Mouse (Mus musculus) spleen, embryonic (tissue): ENCODE data around the gene S1pr2.

Source experiments
- CTCF ChIA-PET: fragments of 350-600 bp; sonication (Branson Sonifier 250); formaldehyde crosslinking; loops from one replicate; lab custom pipeline; 2022; lab: Charles Lee

The S1pr2 gene

DNA sequence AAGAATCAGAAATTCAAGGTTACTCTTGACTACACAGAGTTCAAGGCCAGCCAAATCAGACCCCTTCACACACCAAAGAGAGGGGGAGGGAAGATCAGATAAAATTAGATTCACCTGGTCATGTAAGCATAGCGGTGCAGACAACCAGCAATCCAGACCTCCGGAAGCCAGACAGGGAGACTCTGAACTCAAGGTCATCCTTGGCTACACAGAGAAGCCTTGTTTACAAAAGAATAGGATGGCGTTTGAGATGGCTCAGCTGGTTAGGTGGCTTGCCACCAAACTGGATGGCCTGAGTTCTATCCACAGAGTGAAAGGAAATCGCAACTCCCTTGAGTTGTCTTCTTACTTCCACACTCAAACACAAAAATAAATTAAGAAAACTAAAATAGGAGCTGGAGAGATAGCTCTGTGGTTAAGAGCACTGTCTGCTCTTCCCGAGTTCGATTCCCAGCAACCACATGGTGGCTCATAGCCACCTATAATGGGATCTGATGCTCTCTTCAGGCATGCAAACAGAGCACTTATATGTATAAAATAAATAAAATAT is 25.1 kb upstream of the S1pr2 start:
- CTCF ChIA-PET, result interaction anchor here (0.7 to 0.9 kb wide), 2 partner anchors 49 to 86 kb away, joined by 3 to 4 read pairs; no protein-coding TSS in a partner anchor

DNA sequence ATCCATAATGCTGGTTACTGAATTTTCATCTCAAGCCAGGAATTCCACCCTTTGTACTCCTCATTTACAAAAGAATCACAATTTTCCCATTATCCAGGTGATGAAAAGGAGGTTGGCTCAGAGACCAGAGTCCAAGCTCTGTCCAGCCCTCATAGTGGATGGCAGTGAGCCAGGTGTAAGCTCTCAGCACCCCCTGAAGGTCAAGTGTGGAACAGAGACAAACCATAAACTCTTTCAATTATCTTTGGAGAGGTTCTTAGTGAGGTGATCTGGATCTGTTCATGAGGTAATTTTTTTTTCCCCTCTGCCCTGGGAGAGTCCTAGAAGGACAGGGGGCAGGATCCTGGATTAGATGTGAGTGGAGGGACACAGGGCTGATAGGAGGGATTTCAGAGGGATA is 24.2 kb upstream of the S1pr2 start:
- CTCF ChIA-PET, result interaction anchor here (0.7 to 0.9 kb wide), 2 partner anchors 48 to 85 kb away, joined by 3 to 4 read pairs; no protein-coding TSS in a partner anchor

DNA sequence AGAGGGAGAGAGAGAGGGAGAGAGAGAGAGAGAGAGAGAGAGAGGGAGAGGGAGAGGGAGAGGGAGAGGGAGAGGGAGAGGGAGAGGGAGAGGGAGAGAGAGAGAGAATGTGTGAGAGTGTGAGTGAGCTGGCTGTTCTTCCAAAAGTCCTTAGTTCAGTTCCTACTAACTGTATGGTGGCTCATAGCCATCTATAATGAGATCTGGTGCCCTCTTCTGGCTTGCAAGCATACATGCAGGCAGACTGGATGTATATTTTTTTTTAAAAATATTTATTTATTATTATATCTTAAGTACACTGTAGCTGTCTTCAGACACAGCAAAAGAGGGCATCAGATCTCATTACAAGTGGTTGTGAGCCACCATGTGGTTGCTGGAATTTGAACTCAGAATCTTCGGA is 21.8 kb upstream of the S1pr2 start:
- CTCF ChIA-PET, result interaction anchor here (0.6 to 1.5 kb wide), 3 partner anchors 14 to 862 kb away, joined by 5 to 14 read pairs (median 7); no protein-coding TSS in a partner anchor

DNA sequence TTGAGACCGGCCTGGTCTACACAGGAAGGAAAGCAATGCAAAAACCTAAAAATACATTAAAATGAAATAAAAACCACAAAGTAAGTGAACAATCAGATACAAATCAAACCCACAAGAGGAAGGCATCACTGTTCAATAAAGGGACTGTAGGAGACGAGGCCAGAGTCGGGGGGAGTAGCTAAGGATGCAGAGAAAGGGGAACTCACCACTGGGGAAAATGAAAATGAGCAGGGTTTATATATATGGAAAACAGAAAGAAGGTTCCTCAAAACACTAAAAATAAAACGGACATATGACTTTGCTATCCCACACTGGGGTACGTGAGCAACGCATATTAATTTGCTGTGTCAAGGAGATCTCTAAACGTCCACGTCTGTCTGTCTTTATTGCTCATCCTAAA is 20.5 kb upstream of the S1pr2 start:
- CTCF ChIA-PET, result interaction anchor here (0.7 to 1.5 kb wide), 2 partner anchors 96 to 1512 kb away, joined by 4 to 5 read pairs; no protein-coding TSS in a partner anchor

DNA sequence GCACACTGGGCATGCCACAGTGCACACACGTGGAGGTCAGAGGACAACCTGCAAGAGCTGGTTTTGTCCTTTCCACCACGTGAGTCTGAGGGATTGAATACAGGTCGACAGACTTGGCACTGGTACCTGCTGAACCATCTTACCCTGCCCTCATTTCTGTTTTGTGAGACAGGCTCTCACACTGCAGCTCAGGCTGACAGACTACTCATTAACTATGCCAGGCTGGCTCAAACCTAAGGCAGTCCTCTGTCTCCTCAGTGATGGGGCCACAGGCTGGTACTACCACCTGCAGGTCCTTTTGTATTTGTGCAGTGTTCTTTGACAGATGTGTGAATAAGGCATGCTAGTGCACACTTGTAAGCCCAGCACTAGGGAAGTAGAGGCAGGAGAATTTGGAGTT is 18.5 kb upstream of the S1pr2 start:
- CTCF ChIA-PET, result no interaction called here

DNA sequence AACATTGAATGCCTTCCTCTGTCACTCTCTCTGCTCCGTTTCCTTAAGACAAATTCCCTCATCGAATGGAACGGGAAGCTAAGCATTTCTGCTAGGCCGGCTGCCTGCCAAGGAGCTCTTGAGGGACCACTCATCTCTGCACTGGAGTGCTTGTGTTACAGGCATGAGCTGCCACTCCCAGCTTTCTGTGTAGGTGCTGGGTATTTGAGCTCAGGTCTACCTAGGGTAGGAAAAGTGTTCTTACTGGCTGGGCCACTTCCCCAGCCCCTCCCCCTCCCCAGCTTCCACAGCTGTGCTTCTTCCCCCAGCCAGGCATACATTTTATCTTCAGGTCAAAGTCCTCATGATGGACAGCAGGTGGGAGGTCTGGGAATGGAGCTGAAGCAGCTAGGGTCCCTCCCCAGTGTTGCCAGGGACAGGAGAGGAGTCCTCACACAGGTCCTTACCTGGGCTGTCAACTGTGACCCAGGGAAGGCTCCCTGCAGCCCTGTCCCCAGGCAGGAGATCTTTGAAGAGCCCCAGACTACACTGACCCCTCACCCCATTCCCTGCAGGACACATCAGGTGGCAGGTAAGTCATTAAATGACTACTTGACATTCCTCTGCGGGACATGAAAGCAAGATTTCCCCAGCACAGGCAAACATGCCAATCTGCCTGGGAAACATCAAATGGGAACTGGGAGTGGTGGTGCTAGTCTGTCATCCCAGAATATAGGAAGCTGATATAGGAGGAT is 16.8 kb upstream of the S1pr2 start:
- CTCF ChIA-PET, result no interaction called here

DNA sequence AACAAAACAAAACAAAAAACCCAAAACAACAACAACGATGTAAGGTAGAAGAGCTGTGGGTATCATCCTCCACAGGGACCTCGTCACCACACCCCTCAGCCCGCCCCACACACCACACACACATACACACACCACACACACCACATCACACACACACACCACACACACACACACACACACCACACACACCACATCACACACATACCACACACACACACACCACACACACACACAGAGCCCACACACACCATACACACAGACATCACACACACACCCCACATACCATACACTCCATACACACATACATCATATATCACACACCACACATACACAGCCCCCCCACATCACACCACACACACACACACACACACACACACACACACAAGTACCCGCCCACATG is 15.0 kb upstream of the S1pr2 start:
- CTCF ChIA-PET, result no interaction called here

DNA sequence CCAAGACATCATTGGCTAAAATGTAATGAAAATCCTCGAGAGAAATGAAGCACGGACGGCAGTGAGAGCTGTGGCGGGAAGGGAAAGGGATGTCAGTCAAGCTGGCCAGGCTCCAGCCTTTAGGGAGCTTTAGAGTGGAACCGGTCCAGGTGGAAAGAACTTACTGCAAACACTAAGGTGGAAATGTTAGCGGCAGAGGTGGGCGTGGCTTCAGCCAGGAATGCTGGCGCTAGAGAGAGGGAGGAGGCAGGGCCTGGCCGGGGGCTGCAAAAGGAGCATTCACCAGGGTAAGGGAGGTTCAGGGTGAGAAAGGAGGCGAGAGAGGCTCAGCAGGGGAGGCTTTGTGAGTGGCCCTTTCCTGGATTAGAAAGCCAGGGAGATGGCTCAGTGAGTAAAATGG is 14.3 kb upstream of the S1pr2 start:
- CTCF ChIA-PET, result no interaction called here

DNA sequence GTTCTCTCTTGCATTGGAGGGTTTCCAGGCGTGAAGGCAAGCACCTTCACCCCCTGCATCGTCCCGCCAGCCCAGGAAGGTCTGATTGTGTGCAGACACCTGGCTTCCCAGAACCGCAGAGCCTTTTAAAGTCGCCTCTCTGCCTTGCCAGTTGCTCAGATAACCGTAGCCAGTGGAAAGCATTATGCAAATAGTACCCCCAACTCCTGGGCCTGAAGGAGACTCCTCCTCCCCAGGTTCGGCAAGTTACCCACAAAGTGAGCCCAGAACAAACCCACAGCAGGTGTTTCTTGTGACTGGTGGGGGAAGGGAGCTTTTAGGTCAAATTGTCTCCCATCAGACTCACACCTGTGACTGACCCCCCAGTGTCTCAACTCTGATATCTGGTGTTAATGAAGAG is 11.4 kb upstream of the S1pr2 start:
- CTCF ChIA-PET, result no interaction called here

DNA sequence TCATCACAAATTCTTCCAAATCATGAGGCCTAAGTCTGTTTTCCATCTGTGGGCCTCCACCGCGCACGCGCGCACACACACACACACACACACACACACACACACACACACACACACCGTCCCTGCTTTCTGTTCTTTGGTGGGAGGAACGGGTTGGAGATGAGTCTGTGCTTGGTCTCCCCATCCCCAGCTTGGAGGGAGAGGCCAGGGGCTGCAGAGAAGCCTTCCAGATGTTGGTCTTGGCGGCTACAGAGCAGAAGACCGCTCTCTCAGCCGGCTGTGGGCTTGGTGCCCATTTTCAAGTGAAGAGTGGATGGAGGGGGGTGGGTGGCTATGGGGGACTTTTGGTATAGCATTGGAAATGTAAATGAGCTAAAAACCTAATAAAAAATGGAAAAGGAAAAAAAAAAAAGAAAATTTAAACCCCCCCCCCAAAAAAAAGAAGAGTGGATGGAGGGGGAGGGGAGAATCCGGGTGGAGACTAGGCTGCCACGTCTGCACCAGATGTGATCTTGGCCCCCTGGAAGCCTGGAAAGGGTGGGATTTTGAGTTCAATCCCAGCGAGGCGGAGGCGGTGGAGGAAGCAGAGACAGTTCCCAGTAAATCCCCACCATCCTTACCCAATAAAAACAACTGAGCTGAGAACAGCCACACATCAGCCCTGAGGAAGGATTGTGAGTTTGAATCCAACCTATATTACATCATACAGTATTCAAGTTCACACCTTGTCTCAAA is 10.5 kb upstream of the S1pr2 start:
- CTCF ChIA-PET, result interaction anchor here (0.6 kb wide), 2 partner anchors 26 to 30 kb away, joined by 4 read pairs; no protein-coding TSS in a partner anchor

DNA sequence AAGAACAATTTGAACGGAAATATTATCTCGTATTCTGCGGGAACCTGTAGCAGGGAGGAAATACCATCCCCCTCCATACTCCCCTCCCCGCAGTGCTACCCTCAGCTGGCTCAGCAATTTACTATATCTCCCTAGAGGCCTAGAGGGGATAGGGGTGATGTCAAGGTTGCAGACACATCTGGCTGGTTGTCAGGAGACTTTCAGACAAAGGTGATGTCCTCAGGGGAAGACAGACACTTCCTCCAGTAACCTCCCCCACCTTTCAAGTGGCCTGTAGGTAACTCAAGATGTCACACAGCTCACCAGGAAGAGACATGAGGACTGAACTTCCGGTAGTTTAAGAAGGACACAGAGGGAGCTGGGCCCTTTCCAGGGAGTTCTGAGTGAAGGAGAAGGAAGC is 6.6 kb upstream of the S1pr2 start:
- CTCF ChIA-PET, result no interaction called here

DNA sequence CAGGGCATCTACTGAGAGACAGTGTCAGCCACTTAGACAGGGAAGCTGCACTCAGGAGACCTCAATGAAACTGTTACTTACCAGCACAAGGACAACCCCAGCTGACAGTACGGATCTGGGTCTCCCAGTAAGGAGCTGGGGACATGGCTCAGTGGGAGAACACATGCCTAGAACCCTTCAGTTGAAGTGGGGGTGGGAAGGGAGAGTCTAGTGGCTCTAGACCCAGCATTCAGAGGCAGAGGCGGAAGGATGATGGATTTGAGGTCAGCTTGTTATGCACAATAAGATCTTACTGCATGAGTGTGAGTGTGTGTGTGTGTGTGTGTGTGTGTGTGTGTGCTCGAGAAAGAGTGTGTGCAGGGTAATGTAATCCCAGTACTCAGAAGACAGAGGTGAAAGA is 5.6 kb upstream of the S1pr2 start:
- CTCF ChIA-PET, result no interaction called here

DNA sequence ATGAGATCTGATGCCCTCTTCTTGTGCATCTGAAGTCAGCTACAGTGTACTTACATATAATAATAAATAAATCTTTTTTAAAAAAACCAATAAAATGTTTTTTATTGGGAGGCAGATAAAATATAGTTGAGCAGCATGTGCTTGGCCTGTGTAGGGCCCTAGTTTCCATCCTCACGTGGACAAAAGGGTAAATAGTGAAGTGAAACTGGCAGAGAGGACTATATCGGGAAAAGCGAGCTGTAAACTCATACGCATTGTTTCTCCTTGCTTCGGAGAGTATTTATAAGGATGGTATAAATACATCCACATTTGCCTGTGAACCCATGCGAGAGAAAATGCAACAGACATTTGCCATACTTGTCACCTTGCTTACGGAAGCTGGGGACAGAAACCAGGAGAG is 3.2 kb upstream of the S1pr2 start:
- CTCF ChIA-PET, result interaction anchor here (0.6 to 1.0 kb wide), 2 partner anchors 27 to 119 kb away, joined by 3 to 4 read pairs; no protein-coding TSS in a partner anchor

DNA sequence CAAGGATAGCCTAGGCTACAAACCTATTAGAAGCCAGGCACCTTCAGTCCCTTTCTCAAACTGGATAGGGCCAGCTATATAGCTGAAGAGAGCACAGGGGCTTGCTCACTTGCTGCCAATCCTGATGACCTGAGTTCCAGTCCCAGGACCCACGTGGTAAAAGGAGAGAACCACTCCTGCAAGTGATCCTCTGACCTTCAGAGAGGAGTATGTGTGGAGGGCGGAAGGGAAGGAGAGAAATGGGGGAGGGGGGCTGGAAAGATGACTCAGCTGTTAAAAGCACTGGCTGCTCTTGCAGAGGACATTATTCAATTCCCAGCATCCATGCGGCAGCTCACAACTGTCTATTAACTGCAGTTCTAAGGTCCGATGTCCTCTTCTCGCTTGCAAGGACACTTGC is 2.6 kb upstream of the S1pr2 start:
- CTCF ChIA-PET, result interaction anchor here (0.6 kb wide), 1 partner anchor 118 kb away, joined by 4 read pairs; no protein-coding TSS in a partner anchor

DNA sequence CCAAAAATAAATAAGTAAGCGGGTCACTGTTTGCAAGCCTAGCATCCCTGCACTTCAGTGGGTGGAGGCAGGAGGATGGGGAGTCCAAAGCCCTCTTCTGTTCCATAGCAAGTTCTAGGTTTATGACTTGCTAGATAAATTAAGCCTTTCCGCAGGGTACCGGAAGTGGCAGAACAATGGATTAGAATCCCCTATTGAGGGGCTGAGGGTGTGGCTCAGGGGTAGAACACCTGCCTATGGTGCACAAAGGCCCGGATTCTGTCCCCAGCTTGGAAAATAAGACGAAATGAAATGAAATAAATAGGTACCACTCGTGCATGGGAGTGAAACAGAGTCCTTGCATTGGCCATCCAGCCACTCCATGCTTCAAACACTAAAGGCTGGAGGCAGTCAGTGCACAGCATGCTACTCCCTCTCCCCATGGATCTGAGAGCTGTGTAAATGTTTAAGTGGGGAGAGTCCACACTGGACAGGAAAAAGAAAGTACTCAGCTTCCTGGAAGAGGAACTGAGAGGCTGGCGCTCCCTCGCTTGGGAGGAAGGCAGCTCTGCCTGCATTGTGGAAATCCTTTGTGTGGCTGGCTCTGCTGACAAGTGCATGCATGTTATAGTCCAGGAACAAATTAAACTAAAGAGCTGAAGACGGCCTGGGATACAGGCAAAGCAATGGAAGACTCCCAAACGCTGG is 2.0 kb upstream of the S1pr2 start:
- CTCF ChIA-PET, result no interaction called here

DNA sequence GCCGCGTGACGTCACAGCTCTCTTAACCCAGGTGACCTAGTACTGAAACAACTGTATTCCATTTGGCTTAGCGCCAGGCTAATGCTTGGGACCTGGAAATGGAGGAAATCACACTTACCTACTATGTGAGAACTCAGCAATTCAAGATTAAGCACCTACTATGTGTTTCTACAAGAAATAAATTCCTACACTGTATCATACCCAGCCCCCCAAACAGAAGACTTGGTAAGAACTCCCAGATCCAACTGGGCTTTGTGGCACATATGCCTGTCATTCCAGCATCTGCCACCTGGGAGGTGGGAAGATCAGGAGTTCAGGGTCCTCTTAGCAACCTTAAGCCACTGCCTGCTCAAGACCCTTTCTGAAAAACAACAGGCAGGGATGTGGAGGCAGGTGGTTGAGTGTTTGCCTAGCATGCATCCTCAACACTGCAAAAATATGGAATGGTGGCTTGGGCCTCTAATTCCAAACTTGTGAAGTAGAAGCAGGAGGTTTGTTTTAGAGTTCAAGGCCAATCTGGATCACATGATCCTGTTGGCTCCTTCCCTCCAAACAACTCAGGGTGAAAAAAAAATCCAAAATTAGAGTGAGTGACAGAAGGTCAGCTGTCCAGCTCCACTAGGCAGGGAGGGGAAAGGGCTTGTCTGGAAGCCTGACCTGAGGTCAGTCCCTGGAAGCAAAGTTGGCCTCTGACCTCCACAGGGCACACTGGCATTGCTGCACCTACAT is 544 bp upstream of the S1pr2 start:
- CTCF ChIA-PET, result no interaction called here

DNA sequence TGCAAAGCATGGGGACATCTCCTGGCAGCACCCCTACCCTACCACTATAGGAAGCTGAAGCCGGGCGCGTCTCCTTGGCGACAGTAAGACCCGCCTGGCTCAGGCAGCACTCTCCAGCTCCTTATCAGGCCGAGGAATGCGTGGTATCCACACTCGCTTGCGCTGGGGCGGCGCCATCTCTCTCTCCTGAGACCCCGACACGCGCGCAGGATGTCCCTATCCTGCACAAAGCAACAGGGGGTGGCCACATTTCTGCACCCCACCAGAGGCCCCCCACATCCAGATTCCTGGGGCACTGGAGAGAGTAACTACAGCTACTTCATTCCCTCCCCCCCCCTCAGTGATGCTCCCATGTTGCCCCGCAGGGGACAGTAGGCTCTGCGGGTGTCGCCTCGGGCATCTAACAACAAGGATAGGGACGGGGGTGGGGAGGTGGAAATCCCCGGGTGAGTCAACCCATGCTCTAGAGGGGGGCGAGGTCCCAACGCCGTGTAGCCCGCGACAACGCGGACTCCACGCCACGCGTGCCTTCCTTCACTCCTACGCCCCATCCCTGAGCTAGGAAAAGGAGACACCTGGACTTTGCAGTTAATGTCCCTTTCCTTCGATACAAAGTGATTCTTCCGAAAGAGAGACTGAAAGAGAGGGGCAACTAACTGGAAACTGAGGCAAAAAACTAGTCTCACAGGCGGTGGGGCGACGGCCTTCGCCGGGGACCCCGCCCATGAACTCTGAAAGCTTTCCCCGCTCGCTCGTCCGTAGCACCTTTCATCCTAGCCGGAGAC is 958 bp downstream of the S1pr2 start:
- CTCF ChIA-PET, result no interaction called here

DNA sequence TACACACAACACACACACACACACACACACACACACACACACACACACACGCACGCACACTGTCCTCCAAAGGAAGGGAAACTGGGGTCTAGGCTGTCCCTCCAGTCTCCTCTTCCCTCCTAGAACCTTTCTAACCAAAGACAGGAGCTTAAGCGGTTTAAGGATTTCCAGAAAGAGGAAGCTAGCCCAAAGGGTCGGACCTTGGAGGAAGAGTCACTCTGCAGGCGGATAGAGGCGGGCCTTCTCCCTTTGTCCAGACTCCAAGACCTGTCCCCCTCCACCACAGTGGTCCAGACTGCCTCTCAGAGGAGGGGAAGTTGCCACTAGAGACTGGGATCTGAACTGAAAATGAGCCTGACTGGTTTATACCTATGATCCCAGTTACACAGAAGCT is 2.9 kb downstream of the S1pr2 start:
- CTCF ChIA-PET, result no interaction called here

DNA sequence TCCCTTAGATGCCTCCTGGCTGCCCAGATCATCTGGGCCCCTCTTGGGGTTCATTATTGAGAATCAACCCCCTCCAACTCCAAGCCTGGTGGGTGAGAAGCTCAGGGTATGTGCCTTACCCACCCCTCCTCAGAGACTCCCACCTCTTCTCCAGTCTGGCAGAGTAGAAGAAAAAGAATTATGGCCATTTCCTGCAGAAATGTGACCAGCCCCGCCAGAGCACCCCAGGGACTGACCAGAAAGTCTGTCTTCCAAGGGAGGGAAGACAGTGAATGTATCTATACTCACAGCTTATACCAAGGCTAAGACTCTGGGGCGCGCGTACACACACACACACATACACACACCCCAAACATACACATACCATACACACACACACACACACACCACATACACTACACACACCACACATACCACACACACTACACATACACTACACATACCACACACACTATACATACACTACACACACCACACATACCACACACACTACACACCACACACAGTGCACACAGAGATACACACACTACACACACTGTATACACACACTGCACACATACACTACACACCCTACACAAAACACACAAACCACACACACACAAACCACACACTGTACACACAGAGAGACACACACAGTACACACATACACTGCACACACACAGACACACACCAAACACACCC is 3.4 kb downstream of the S1pr2 start:
- CTCF ChIA-PET, result no interaction called here
